Mouse (Mus musculus) cortical plate, adult 2 months (tissue): ENCODE data around the gene Dscaml1. TPM values are rescaled to one million over a fixed set of nuclear protein-coding genes. Genes with fewer than 3 reads are reported as not detected.

Source experiments
- H3K27ac ChIP-seq: fragments of 200-500 bp; 2 replicates; pipeline ENCODE4 v1.5.1; 2012; ENCODE audit warnings: low read length, control low read depth, inconsistent platforms; ENCODE audit not compliant: insufficient read depth
- H3K4me1 ChIP-seq: fragments of 200-500 bp; 2 replicates; pipeline ENCODE4 v1.6.1; 2011; ENCODE audit warnings: low read length; ENCODE audit not compliant: control insufficient read depth, insufficient read depth
- H3K4me3 ChIP-seq: fragments of 200-500 bp; 2 replicates; pipeline ENCODE4 v1.5.1; 2011; ENCODE audit warnings: mild to moderate bottlenecking, low read length, control low read depth; ENCODE audit not compliant: insufficient read depth
- CTCF ChIP-seq: fragments of 200-500 bp; IDR thresholded peaks from 2 replicates; pipeline ENCODE4 v1.5.1; 2011; ENCODE audit warnings: mild to moderate bottlenecking, control low read depth, low read length; ENCODE audit not compliant: insufficient read depth; ENCODE audit errors: extremely low read depth
- POLR2A ChIP-seq: fragments of 200-500 bp; IDR thresholded peaks from 2 replicates; pipeline ENCODE4 v1.6.1; 2011; ENCODE audit warnings: mild to moderate bottlenecking, low read length, control low read depth; ENCODE audit not compliant: insufficient read depth; ENCODE audit errors: extremely low read depth
- polyA plus RNA-seq: library from polyadenylated mRNA; depleted of rRNA; stranded (reverse); fragments of >200 nt; gene quantifications from 2 replicates; pipeline ENCODE4 v1.2.3, GENCODE M21; 2012

The Dscaml1 gene
- polyA plus RNA-seq, 1 experiment, result 29.7 TPM

DNA sequence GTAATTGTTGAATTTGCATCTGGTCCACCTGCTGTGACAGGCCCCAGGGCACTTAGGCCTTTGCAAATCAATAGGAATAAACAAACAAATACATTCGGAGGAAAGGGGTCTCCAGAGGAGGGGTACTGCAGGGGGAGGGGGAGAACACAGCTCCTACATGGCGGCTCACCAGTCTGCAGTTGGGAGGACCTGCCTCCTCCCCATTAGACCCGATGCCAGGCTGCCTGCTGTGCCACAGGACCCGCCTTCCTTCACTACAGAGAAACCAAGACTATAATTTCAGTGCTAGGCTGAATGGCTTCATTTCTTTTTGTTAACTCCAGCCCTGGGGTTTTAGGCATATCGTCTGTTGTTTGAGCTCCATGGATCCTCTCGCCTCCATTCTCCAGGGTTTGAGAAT is 123.8 kb downstream of the Dscaml1 start:
- TF ChIP-seq POLR2A (no peak), CTCF (no peak)
- Histone ChIP-seq H3K4me1 (peaks cover 18% of the 10 kb centered on the region), H3K4me3 (no peak overlapping the region), H3K27ac (no peak overlapping the region)

DNA sequence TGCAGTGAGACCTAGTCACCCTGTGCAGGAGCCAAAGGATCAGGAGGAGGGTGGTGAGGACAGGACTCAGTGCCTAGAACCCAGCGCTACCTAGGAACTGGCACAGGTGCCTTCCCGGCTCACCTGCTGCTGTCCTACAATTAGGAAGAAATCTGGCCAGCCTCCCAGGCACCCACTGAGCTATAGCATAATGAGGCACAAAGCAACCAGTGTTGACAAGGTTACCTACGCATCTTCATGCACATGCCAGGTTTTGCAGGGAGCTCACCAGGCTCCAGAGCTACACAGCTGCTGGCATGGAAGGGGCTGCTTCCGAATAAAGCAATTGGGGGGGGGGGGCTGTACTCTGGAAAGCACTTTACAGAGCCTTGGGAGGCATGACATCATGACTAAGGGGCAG is 124.2 kb downstream of the Dscaml1 start:
- Histone ChIP-seq H3K4me3 (no peak overlapping the region), H3K27ac (no peak overlapping the region), H3K4me1 (peaks cover 16% of the 10 kb centered on the region)
- no peak for TF ChIP-seq POLR2A
- TF ChIP-seq CTCF, result no peak

- no peak for TF ChIP-seq CTCF
- no peak for TF ChIP-seq POLR2A
- H3K4me1 ChIP-seq, result peaks cover 12% of the 10 kb centered on the region
- no peak overlapping the region; the same call in 1 of the 2 replicates for H3K27ac ChIP-seq
- no peak overlapping the region for H3K4me3 ChIP-seq
Observed at GRCm38 (mm10) chr9:45555036-45555826, 128.8 kb downstream of the Dscaml1 start.

DNA sequence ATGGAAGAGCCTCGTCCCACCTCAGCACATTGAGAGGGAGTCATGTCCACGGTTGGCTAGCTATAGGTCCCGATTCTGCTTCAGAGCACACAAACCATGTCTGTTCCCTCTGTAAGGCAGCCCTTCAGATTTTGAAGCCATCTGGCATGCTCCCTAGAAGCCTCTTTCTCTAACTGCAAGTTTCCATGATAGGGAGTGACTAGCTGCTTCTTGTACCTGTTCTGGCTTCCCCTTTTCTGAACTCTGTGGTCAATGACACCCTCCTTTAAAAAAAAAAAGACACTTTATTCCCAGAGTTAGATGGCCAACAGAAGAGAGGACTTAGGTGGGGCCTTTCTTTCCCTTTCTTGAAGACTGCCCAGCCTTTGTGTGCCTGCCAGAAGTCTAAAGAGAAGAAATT is 130.5 kb downstream of the Dscaml1 start:
- Histone ChIP-seq H3K4me3 (no peak overlapping the region), H3K27ac (no peak overlapping the region), H3K4me1 (peaks cover 13% of the 10 kb centered on the region)
- TF ChIP-seq POLR2A, result no peak
- no peak for TF ChIP-seq CTCF

- no peak overlapping the region for H3K4me3 ChIP-seq
- TF ChIP-seq POLR2A (no peak), CTCF (no peak)
- H3K27ac ChIP-seq, result no peak overlapping the region
- peaks cover 6% of the 10 kb centered on the region for H3K4me1 ChIP-seq
Observed at GRCm38 (mm10) chr9:45560987-45561386, 134.6 kb downstream of the Dscaml1 start.

DNA sequence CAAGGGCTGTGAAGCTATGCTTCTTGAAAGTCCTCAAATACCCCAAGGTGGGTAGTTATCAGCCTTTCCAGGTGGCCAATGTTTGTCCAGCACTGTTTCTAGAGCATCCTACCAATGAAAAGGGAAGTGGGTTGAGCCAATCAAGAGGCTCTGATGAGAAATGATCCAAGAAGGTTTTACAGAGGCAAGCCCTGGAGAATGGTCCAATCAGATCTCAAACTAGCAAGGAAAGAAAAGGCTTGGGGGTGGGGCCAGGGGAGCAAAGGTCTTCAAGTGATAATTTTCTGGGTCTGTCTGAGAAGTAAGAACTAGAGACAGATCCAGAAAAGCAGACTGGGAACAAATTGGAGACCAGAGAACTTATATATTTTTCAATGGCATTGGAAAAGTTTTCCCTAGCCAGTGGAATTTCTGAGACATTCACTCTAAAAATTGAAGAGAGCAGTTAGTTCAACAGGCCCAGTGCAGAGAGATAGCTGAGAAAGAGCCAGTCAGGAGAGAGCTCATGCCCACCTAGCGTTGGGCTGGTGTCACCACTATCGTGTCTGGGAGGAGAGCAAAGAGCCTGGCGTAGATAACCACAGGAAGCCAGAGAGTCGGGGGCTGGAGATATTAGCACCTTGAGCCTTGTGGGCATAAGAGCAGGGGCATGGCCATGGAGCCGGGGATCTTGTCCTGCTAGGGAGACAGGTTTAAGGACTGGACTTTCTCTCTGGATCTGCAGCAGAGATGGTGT is 140.6 kb downstream of the Dscaml1 start:
- Histone ChIP-seq H3K4me1 (peaks cover 3% of the 10 kb centered on the region; the same call in 1 of the 2 replicates), H3K27ac (no peak overlapping the region), H3K4me3 (no peak overlapping the region)
- TF ChIP-seq CTCF (no peak), POLR2A (no peak)

GRCm38 (mm10) chr9:45569680-45570079 is 143.3 kb downstream of the Dscaml1 start:
- Histone ChIP-seq H3K4me1 (peaks cover 8% of the 10 kb centered on the region), H3K4me3 (no peak overlapping the region), H3K27ac (no peak overlapping the region)
- TF ChIP-seq POLR2A, result no peak
- TF ChIP-seq CTCF, result no peak

- no peak overlapping the region for H3K27ac ChIP-seq
- H3K4me3 ChIP-seq, result no peak overlapping the region
- no peak for TF ChIP-seq POLR2A
- TF ChIP-seq CTCF, result no peak
- H3K4me1 ChIP-seq, result peaks cover 8% of the 10 kb centered on the region
Observed at GRCm38 (mm10) chr9:45570346-45570745, 143.9 kb downstream of the Dscaml1 start.

- TF ChIP-seq POLR2A (no peak), CTCF (no peak)
- H3K27ac ChIP-seq, result no peak overlapping the region
- no peak overlapping the region for H3K4me3 ChIP-seq
- peaks cover 8% of the 10 kb centered on the region for H3K4me1 ChIP-seq
Observed at GRCm38 (mm10) chr9:45572787-45573492, 146.5 kb downstream of the Dscaml1 start.

- no peak for TF ChIP-seq CTCF
- no peak for TF ChIP-seq POLR2A
- Histone ChIP-seq H3K4me1 (peaks cover 8% of the 10 kb centered on the region), H3K27ac (no peak overlapping the region), H3K4me3 (no peak overlapping the region)
Observed at GRCm38 (mm10) chr9:45573493-45573815, 147.0 kb downstream of the Dscaml1 start.
